Mouse (Mus musculus): ENCODE measurements around the gene Agpat1.

DNA sequence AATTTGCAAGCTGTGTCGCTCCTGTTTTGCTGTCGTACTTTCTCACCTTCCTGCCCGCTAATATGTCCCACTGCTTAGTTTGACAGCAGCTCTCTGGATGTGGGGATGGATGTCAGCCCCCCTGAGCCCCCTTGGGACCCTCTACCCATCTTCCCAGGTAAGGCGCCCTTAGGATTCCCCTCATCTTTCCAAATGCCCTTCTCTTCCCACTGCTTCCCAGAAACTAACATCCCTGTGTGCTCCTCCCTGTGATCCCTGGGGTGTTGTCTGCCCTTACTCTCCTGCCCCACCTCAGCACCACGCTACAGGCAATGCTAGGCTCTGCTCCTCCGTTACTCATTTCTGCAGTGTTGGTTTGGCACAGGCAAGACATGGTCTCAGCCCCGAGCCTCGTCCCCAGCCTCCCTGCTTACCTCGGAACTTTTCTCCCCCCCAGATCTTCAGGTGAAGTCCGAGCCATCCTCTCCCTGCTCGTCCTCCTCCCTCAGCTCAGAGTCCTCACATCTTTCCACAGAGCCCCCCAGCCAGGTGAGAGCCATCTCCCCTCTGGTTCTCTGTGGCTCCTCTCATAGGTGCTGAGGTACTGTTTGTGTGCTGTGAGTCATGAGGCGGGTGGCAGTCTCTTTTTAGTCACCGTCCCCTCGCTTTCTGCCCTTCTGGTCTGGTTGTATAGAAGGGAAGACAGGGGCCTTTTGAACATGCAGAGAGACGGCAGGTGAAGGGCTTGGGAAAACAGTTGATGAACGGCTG is 44.3 kb downstream of the Agpat1 start:
- no peak for TF ChIP-seq CTCF (IDR thresholded peaks at IDR 0.05; ENCODE audit: control insufficient read depth, insufficient read depth, insufficient replicate concordance, low read depth, low read length)
- no peak for TF ChIP-seq POLR2A (IDR thresholded peaks at IDR 0.05; ENCODE audit: control insufficient read depth, low read depth, low read length)
